Mouse (Mus musculus) neural tube, embryonic 14.5 days (tissue): ENCODE measurements around the gene Ccdc36. TPM values are rescaled to one million over a fixed set of nuclear protein-coding genes. Genes with fewer than 3 reads are reported as not detected.

Experiments
- ATAC-seq: fragments of 200-750 bp; cut with Nextera tagmentation; 2 replicates; pipeline ENCODE4 v1.8.0; 2017; ENCODE audit warnings: low read depth, mild to moderate bottlenecking, moderate TSS enrichment, moderate library complexity
- H3K27ac ChIP-seq: fragments of 300-500 bp; sonication (generic); 2 replicates; pipeline ENCODE4 v1.5.1; 2014; ENCODE audit warnings: low read depth, mild to moderate bottlenecking, control low read depth, low read length, moderate library complexity, mixed read lengths
- H3K27me3 ChIP-seq: fragments of 300-500 bp; sonication (generic); 2 replicates; pipeline ENCODE4 v1.6.1; 2014; ENCODE audit warnings: low read length; ENCODE audit not compliant: control insufficient read depth, insufficient read depth
- H3K36me3 ChIP-seq: fragments of 300-500 bp; sonication (generic); 2 replicates; pipeline ENCODE4 v1.6.1; 2014; ENCODE audit warnings: low read length, mixed read lengths; ENCODE audit not compliant: control insufficient read depth, insufficient read depth
- H3K4me1 ChIP-seq: fragments of 300-500 bp; sonication (generic); 2 replicates; pipeline ENCODE4 v1.6.1; 2014; ENCODE audit warnings: low read length; ENCODE audit not compliant: control insufficient read depth, insufficient read depth
- H3K4me2 ChIP-seq: fragments of 300-500 bp; sonication (generic); 2 replicates; pipeline ENCODE4 v1.6.1; 2014; ENCODE audit warnings: mild to moderate bottlenecking, low read depth, low read length, control low read depth
- H3K4me3 ChIP-seq: fragments of 300-500 bp; sonication (generic); 2 replicates; pipeline ENCODE4 v1.5.1; 2014; ENCODE audit warnings: low read depth, low read length, control low read depth, mixed read lengths
- H3K9ac ChIP-seq: fragments of 300-500 bp; sonication (generic); replicated peaks from 2 replicates; pipeline ENCODE4 v1.6.1; 2014; ENCODE audit warnings: low read depth, mild to moderate bottlenecking, control low read depth, low read length, mixed read lengths
- H3K9me3 ChIP-seq: fragments of 300-500 bp; sonication (generic); 2 replicates; pipeline ENCODE4 v1.6.1; 2016; ENCODE audit warnings: low read length; ENCODE audit not compliant: control insufficient read depth
- WGBS: fragments of 180-500 bp; shearing (Covaris S2); extraction: QIAGEN DNeasy Blood & Tissue Kit; methylation state at CpG from one replicate; pipeline ENCODE4 v1.1.7; 2014; 5-methylcytosine and 5-hydroxymethylcytosine counted together
- polyA plus RNA-seq: library from polyadenylated mRNA; unstranded; fragments of >200 nt; fragmentation: Nextera tagmentation; extraction: Ambion mirVana; gene quantifications from 2 replicates; pipeline ENCODE4 v1.2.1, GENCODE M21; 2014

Ccdc36 gene
- polyA plus RNA-seq, 1 experiment from 2014 or later = 1.7 TPM

DNA sequence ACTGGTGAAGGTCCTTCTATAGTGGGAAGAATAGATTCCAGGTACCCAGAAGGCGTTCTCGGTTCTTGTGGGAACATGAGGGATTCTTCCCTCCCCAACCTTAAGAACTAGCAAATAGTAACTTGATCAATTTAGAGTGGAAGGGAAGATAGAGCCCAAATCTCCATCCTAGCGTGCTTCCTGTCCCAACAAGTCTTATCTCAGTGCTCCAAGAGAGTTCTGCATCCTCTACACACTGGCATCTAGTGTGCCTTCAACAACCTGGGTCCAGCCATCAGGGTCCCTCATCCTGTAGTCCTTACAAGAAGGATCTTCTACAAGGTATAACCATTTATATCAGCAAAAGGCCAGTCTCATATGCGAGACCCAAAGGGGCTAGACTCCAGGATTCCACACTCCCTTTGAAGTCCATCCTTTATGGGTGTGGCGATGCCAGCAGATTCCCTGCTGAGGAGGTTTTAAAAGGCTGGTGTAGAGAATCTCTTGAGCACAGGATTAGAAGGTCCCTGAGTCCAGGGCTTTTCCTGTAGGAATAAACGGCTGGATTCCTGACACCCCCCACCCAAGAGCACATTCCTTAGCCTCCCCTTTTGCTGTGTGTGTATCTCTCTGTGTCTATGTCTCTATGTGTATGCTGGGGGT is 23.4 kb upstream of the Ccdc36 start:
- Histone ChIP-seq H3K27ac (peak overlapping the region; percentile 82), H3K9me3 (no peaks in the 10 kb centered on the region), H3K27me3 (no peaks in the 10 kb centered on the region), H3K4me3 (peak overlapping the region; percentile 63), H3K36me3 (peaks cover 8% of the 10 kb centered on the region), H3K4me1 (peaks cover 35% of the 10 kb centered on the region), H3K4me2 (peak overlapping the region; percentile 74), H3K9ac (peak overlapping the region; percentile 78)
- WGBS = 50% methylated on average over 6 of the region's 6 CpGs
- no peak for ATAC-seq

DNA sequence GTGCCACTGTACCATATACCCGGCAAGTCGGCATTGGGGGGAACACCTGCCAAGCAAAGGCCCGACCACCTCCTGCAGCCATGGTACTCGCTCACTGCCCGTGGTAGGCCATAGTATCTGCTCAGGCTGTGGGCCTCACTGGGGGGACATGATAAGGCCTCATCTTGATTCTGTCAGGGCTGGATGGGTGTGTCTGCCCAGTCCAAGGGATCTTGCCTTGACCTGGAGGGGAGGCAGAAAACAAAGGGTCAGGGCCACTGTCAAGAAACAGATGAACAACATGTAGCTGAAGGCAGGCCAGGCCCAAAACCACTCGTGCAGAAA is 22.8 kb upstream of the Ccdc36 start:
- Histone ChIP-seq H3K4me1 (peaks cover 35% of the 10 kb centered on the region), H3K36me3 (peaks cover 8% of the 10 kb centered on the region), H3K27ac (peak overlapping the region; percentile 82), H3K27me3 (no peaks in the 10 kb centered on the region), H3K9ac (peak overlapping the region; percentile 39), H3K9me3 (no peaks in the 10 kb centered on the region), H3K4me2 (peak overlapping the region; percentile 74), H3K4me3 (peak overlapping the region; percentile 63)
- ATAC-seq = no peak
- WGBS = 69% methylated on average over 6 of the region's 6 CpGs

DNA sequence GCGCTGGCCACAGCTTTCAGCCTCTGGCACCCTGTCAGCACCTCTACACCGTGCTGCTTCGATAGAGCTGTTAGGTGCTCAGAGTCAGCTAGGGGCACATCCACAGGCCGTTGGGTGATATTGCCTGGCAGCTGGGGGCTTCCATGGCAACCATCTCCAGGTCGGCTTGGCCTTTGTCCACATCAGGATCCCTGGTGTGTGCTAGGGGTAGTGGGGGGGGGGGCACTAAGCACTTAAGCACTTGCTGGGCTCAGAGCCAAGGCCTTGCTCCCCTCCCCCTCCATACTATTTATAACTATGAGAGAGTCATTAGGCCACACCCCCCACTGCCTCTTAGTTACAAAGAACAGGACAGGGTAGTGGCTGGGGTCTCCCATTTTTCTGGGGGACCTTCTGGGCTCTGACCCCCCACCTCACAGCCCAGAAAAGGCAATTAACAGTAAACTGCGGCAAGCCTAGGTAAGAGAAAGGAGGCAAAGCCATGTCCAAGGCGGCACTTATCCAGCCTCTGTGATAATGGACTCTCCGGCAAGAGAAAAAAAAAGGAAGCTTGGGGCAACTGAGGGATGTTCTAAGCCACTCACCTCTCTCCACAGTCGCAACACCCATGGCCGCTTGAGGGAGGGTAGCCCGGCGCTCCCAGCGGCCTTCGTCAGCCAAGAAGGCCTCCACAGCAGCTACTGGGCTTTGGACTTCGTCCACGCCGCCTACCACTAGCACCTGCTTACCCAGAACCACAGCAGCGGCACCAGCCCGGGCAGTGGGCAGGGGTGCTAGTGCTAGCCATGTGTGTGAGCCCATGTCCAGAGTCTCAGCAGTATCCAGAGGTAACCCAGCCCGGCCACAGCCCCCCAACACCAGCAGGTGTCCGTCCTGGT is 22.2 kb upstream of the Ccdc36 start:
- H3K4me1 ChIP-seq = peaks cover 35% of the 10 kb centered on the region
- H3K36me3 ChIP-seq = peaks cover 8% of the 10 kb centered on the region
- ATAC-seq = peak; percentile 61
- 44% methylated on average over 21 of the region's 21 CpGs for WGBS
- H3K4me3 ChIP-seq = peak overlapping the region; percentile 63; the same call in 1 of the 2 replicates
- no peaks in the 10 kb centered on the region for H3K9me3 ChIP-seq
- peak overlapping the region; percentile 39 for H3K9ac ChIP-seq
- peak overlapping the region; percentile 74 for H3K4me2 ChIP-seq
- H3K27me3 ChIP-seq = no peaks in the 10 kb centered on the region
- H3K27ac ChIP-seq = peak overlapping the region; percentile 82

DNA sequence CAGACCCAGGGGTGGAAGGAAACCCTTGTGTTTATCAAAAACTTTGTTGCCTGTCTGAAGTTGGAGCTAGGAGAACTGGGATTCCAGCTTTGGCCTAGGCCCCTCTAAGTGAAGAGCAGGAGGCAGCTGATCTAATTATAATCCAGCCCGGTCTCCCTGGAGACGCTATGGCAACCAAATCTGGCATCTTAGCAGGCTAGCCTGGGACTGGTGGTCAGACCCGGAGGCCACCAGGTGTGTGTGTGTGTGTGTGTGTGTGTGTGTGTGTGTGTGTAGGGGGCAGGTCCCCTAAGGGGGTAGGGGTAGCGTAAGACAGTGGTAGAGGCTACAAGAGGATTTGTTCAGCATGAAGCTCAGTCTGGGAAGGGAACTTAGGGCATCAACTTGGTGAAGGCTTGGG is 21.6 kb upstream of the Ccdc36 start:
- Histone ChIP-seq H3K9ac (no peak overlapping the region), H3K27me3 (no peaks in the 10 kb centered on the region), H3K4me1 (peaks cover 35% of the 10 kb centered on the region), H3K9me3 (no peaks in the 10 kb centered on the region), H3K27ac (peak overlapping the region; percentile 82), H3K36me3 (peaks cover 8% of the 10 kb centered on the region), H3K4me3 (no peak overlapping the region), H3K4me2 (peak overlapping the region; percentile 74; the same call in 1 of the 2 replicates)
- ATAC-seq = peak; percentile 19
- 32% methylated on average over 4 of the region's 4 CpGs for WGBS

DNA sequence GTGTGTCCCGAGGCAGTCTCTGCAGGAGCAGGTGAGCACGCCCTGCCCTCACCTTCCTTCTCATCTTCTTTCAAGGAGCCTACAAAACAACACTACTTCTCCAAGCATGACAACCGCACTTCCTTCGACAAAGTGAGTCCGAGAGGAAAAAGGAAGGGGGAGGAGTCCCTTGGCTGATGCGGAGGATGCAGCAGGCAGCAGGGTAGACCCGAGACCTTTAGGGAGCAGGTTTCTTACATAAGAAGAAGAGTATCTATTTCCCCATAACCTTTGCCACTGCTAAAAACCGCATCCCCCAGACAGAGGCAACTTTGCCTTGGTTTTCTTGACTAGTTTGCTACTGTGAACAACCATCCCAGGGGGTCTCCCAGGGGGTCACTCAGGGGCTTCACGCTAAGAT is 16.8 kb upstream of the Ccdc36 start:
- ATAC-seq = no peak
- H3K27me3 ChIP-seq = no peaks in the 10 kb centered on the region
- WGBS = 67% methylated on average over 9 of the region's 9 CpGs

DNA sequence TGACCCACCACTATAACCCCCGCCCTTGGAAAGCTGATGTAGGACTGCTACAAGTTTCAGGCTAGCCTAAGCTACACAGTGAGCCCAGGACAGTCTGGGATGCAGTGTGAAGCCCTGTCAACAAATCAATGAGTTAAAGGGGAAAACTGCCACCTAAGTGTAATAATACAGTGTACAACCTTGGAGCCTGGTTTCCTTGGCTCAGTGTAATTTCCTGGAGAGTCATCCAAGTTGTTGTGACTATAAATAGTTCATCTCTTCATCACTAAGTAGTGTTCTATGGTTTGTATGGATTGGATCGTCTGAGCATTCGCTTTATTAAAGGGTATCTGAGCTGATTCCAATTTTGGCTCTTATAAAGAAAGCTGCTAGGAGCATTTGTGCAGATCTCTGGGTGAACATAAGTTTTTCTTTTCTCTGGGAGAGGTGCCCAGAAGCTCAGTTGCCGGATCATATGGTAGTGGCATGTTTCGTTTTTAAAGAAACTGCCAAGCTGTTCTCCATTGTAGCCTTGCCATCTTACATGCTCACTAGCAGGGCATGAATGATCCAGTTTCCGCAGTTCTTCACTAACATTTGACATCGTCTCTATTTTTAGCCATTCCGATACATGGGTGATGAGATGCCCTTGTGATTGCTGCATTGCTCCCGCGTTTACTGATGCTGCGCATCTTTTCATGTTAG is 13.1 kb upstream of the Ccdc36 start:
- H3K9ac ChIP-seq = no peak overlapping the region
- no peak overlapping the region for H3K27ac ChIP-seq
- H3K4me2 ChIP-seq = no peak overlapping the region
- H3K4me3 ChIP-seq = no peak overlapping the region
- no peaks in the 10 kb centered on the region for H3K4me1 ChIP-seq
- ATAC-seq = no peak
- H3K27me3 ChIP-seq = no peaks in the 10 kb centered on the region
- WGBS = 94% methylated on average over 11 of the region's 11 CpGs
- H3K36me3 ChIP-seq = no peaks in the 10 kb centered on the region
- H3K9me3 ChIP-seq = no peaks in the 10 kb centered on the region

More for the DNA sequence above, 16.8 kb upstream of the Ccdc36 start:
- no peak overlapping the region for H3K4me2 ChIP-seq
- no peak overlapping the region for H3K4me3 ChIP-seq
- H3K36me3 ChIP-seq = peaks cover 8% of the 10 kb centered on the region
- H3K27ac ChIP-seq = no peak overlapping the region
- H3K9me3 ChIP-seq = no peaks in the 10 kb centered on the region
- peaks cover 13% of the 10 kb centered on the region for H3K4me1 ChIP-seq
- no peak overlapping the region for H3K9ac ChIP-seq

DNA sequence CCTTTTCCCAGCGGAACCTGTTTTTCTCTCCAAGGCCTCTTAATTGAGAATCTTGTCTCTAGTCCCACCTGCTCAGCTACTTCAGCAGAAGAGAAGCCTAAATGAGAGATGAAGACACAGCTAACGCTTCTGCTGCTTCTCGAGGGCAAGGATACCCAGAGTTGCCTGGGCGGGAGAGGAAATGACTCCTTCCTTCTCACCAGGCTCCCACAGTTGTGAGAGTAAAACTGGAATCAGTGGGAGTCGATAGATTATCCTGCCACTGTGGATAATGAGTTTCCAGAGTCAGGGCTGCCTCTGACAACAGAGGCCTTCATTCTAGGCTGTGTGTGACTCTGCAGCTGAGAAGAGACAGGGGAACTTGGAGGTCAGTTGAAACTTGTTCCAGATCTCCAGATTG is 12.2 kb upstream of the Ccdc36 start:
- Histone ChIP-seq H3K27me3 (no peaks in the 10 kb centered on the region), H3K27ac (no peak overlapping the region), H3K9me3 (no peaks in the 10 kb centered on the region), H3K4me2 (no peak overlapping the region), H3K36me3 (no peaks in the 10 kb centered on the region), H3K4me3 (no peak overlapping the region), H3K4me1 (no peaks in the 10 kb centered on the region), H3K9ac (no peak overlapping the region)
- no peak for ATAC-seq
- 80% methylated on average over 5 of the region's 5 CpGs for WGBS

DNA sequence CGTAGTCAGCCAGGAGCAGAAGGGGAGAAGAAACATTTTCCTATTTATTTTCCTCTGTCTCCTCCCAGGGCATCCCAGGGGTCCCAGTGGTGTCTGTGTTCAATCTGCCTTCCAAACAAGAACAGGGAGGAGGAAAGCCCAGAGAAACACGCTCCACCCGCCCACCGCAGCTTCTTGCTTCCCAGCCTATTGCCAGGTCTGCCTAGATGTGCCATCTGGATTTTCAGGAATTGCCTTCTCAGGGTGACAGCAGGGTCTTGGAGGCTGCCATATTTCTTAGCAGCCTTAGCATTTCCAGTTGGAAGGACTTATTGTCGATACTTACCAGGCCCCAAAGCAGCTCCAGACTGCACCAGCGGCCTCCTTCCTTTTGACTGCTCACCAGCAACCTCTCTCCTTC is 10.9 kb upstream of the Ccdc36 start:
- ATAC-seq = no peak
- no peak overlapping the region for H3K4me3 ChIP-seq
- WGBS = 83% methylated on average over 6 of the region's 6 CpGs
- H3K4me2 ChIP-seq = no peak overlapping the region
- no peaks in the 10 kb centered on the region for H3K27me3 ChIP-seq
- H3K36me3 ChIP-seq = no peaks in the 10 kb centered on the region
- no peak overlapping the region for H3K27ac ChIP-seq
- no peak overlapping the region for H3K9ac ChIP-seq
- no peaks in the 10 kb centered on the region for H3K4me1 ChIP-seq
- H3K9me3 ChIP-seq = no peaks in the 10 kb centered on the region

DNA sequence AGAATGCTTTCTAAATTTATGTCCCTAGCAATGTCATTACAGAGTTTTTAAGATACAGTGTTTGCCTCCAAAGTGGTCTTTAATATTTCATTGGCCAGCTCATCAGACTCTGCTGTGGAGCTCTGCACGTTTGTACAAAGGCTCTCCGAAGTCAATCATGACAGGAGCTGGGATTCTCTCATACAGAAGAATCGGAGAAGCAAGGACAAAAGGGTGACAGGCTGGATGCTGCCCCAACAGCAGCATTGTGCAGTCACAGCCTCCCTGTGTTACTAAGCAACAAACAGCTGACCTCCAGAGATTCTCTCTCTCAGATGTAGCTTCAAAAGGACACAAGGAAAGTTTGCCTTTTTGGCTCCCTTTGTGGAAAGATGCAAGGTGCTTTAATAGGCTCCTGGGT is 7.9 kb upstream of the Ccdc36 start, which contains the start of gene BC048562:
Gene BC048562 (plus strand): TSS at position 301 of the 400 bp plus-strand sequence.
- Histone ChIP-seq H3K9me3 (no peaks in the 10 kb centered on the region), H3K4me2 (no peak within 1 kb of the TSS), H3K36me3 (no peaks in the 10 kb centered on the region), H3K9ac (no peak within 1 kb of the TSS), H3K27me3 (no peaks in the 10 kb centered on the region), H3K4me3 (no peak within 1 kb of the TSS), H3K27ac (no peak within 1 kb of the TSS), H3K4me1 (no peaks in the 10 kb centered on the region)
- ATAC-seq = no peak
- WGBS = 36% methylated on average over 3 of the region's 3 CpGs
